Mouse (Mus musculus) midbrain, embryonic 11.5 days (tissue): ENCODE data around the gene Dcaf7. TPM values are rescaled to one million over a fixed set of nuclear protein-coding genes. Genes with fewer than 3 reads are reported as not detected.

Experiments used
- ATAC-seq: fragments of 200-750 bp; cut with Nextera tagmentation; 2 replicates; pipeline ENCODE4 v1.8.0; 2017; ENCODE audit warnings: moderate TSS enrichment, moderate library complexity; ENCODE audit not compliant: low FRiP score
- DNase-seq: peaks from one replicate; pipeline ENCODE4 v3.0.0; 2015; ENCODE audit warnings: low spot score; ENCODE audit errors: missing footprints
- H3K27ac ChIP-seq: fragments of 300-500 bp; sonication (generic); 2 replicates; pipeline ENCODE4 v1.5.1; 2014; ENCODE audit warnings: low read depth, low read length
- H3K27me3 ChIP-seq: fragments of 300-500 bp; sonication (generic); 2 replicates; pipeline ENCODE4 v1.6.1; 2014; ENCODE audit warnings: mild to moderate bottlenecking, low read length, moderate library complexity, mixed read lengths; ENCODE audit not compliant: control insufficient read depth, insufficient read depth
- H3K36me3 ChIP-seq: fragments of 300-500 bp; sonication (generic); 2 replicates; pipeline ENCODE4 v1.6.1; 2014; ENCODE audit warnings: mild to moderate bottlenecking, low read length, moderate library complexity, mixed read lengths; ENCODE audit not compliant: control insufficient read depth, insufficient read depth
- H3K4me1 ChIP-seq: fragments of 300-500 bp; sonication (generic); 2 replicates; pipeline ENCODE4 v1.6.1; 2014; ENCODE audit warnings: low read length; ENCODE audit not compliant: control insufficient read depth, insufficient read depth
- H3K4me2 ChIP-seq: fragments of 300-500 bp; sonication (generic); 2 replicates; pipeline ENCODE4 v1.6.1; 2014; ENCODE audit warnings: mild to moderate bottlenecking, moderate library complexity
- H3K4me3 ChIP-seq: fragments of 300-500 bp; sonication (generic); 2 replicates; pipeline ENCODE4 v1.5.1; 2014; ENCODE audit warnings: low read depth, low read length
- H3K9ac ChIP-seq: fragments of 300-500 bp; sonication (generic); 2 replicates; pipeline ENCODE4 v1.6.1; 2014; ENCODE audit warnings: low read length
- H3K9me3 ChIP-seq: fragments of 300-500 bp; sonication (generic); 2 replicates; pipeline ENCODE4 v1.6.1; 2016; ENCODE audit warnings: low read length; ENCODE audit not compliant: control insufficient read depth
- WGBS: fragments of 180-500 bp; shearing (Covaris S2); extraction: QIAGEN DNeasy Blood & Tissue Kit; methylation state at CpG from one replicate; pipeline ENCODE4 v1.1.7; 2014; 5-methylcytosine and 5-hydroxymethylcytosine counted together
- polyA plus RNA-seq: library from polyadenylated mRNA; unstranded; fragments of >200 nt; fragmentation: Nextera tagmentation; extraction: Ambion mirVana; gene quantifications from 2 replicates; pipeline ENCODE4 v1.2.1, GENCODE M21; 2014

The Dcaf7 gene
- polyA plus RNA-seq, 1 experiment from 2014 or later, result 76.1 TPM

- no peak for ATAC-seq
Observed at GRCm38 (mm10) chr11:106055341-106055740, 18.7 kb downstream of the Dcaf7 start.

GRCm38 (mm10) chr11:106056819-106057491 lies 20.3 kb downstream of the Dcaf7 start:
- WGBS, result 94% methylated on average over 8 of the region's 8 CpGs
- Histone ChIP-seq H3K27me3 (no peaks in the 10 kb centered on the region), H3K27ac (no peak overlapping the region), H3K4me1 (no peaks in the 10 kb centered on the region), H3K9me3 (no peaks in the 10 kb centered on the region), H3K4me3 (no peak overlapping the region), H3K4me2 (no peak overlapping the region), H3K9ac (no peak overlapping the region), H3K36me3 (peaks cover 15% of the 10 kb centered on the region)
- DNase-seq (no peak), ATAC-seq (no peak)

More at GRCm38 (mm10) chr11:106055341-106055740, 18.7 kb downstream of the Dcaf7 start:
- H3K27ac ChIP-seq, result no peak overlapping the region
- peaks cover 22% of the 10 kb centered on the region for H3K36me3 ChIP-seq
- H3K9ac ChIP-seq, result no peak overlapping the region
- no peak for DNase-seq
- no peaks in the 10 kb centered on the region for H3K4me1 ChIP-seq
- no peaks in the 10 kb centered on the region for H3K27me3 ChIP-seq
- H3K4me2 ChIP-seq, result no peak overlapping the region
- no peak overlapping the region for H3K4me3 ChIP-seq
- 92% methylated on average over 6 of the region's 6 CpGs for WGBS
- no peaks in the 10 kb centered on the region for H3K9me3 ChIP-seq

- Histone ChIP-seq H3K4me3 (no peak overlapping the region), H3K36me3 (peaks cover 11% of the 10 kb centered on the region; the same call in 1 of the 2 replicates), H3K4me1 (no peaks in the 10 kb centered on the region), H3K27ac (no peak overlapping the region), H3K4me2 (no peak overlapping the region), H3K9ac (no peak overlapping the region), H3K27me3 (no peaks in the 10 kb centered on the region), H3K9me3 (no peaks in the 10 kb centered on the region)
- 86% methylated on average over 8 of the region's 8 CpGs for WGBS
- DNase-seq (no peak), ATAC-seq (no peak)
Observed at GRCm38 (mm10) chr11:106058020-106058419, 21.3 kb downstream of the Dcaf7 start.

GRCm38 (mm10) chr11:106060549-106060948 lies 23.9 kb downstream of the Dcaf7 start:
- 93% methylated on average over 1 of the region's 1 CpGs for WGBS
- no peaks in the 10 kb centered on the region for H3K36me3 ChIP-seq
- no peaks in the 10 kb centered on the region for H3K4me1 ChIP-seq
- no peak overlapping the region for H3K4me3 ChIP-seq
- H3K27me3 ChIP-seq, result no peaks in the 10 kb centered on the region
- ATAC-seq, result no peak
- DNase-seq, result no peak
- no peak overlapping the region for H3K27ac ChIP-seq
- H3K9me3 ChIP-seq, result no peaks in the 10 kb centered on the region
- H3K4me2 ChIP-seq, result no peak overlapping the region
- no peak overlapping the region for H3K9ac ChIP-seq

GRCm38 (mm10) chr11:106061311-106061710 lies 24.6 kb downstream of the Dcaf7 start:
- no peak overlapping the region for H3K27ac ChIP-seq
- no peak overlapping the region for H3K4me2 ChIP-seq
- H3K9ac ChIP-seq, result no peak overlapping the region
- no peaks in the 10 kb centered on the region for H3K27me3 ChIP-seq
- ATAC-seq, result no peak
- no peaks in the 10 kb centered on the region for H3K4me1 ChIP-seq
- 83% methylated on average over 1 of the region's 1 CpGs for WGBS
- H3K9me3 ChIP-seq, result no peaks in the 10 kb centered on the region
- no peaks in the 10 kb centered on the region for H3K36me3 ChIP-seq
- DNase-seq, result no peak
- H3K4me3 ChIP-seq, result no peak overlapping the region

GRCm38 (mm10) chr11:106063756-106064155 lies 27.1 kb downstream of the Dcaf7 start:
- H3K27me3 ChIP-seq, result no peaks in the 10 kb centered on the region
- H3K4me1 ChIP-seq, result peaks cover 5% of the 10 kb centered on the region; the same call in 1 of the 2 replicates
- H3K9ac ChIP-seq, result no peak overlapping the region
- H3K9me3 ChIP-seq, result no peaks in the 10 kb centered on the region
- no peak overlapping the region for H3K27ac ChIP-seq
- 82% methylated on average over 5 of the region's 5 CpGs for WGBS
- DNase-seq (no peak), ATAC-seq (no peak)
- no peak overlapping the region for H3K4me2 ChIP-seq
- H3K36me3 ChIP-seq, result no peaks in the 10 kb centered on the region
- no peak overlapping the region for H3K4me3 ChIP-seq

- Histone ChIP-seq H3K9me3 (no peaks in the 10 kb centered on the region), H3K36me3 (no peaks in the 10 kb centered on the region), H3K27ac (no peak overlapping the region), H3K4me3 (peak overlapping the region; percentile 80), H3K4me2 (peak overlapping the region; percentile 88), H3K9ac (peak overlapping the region; percentile 73), H3K27me3 (no peaks in the 10 kb centered on the region), H3K4me1 (peaks cover 5% of the 10 kb centered on the region; the same call in 1 of the 2 replicates)
- 48% methylated on average over 18 of the region's 18 CpGs for WGBS
- DNase-seq, result no peak
- ATAC-seq, result no peak
Observed at GRCm38 (mm10) chr11:106065073-106065922, 28.6 kb downstream of the Dcaf7 start.

GRCm38 (mm10) chr11:106065923-106066571 lies 29.4 kb downstream of the Dcaf7 start, which contains the start of gene Taco1:
Gene Taco1 (plus strand): TSS chr11:106066061.
- ATAC-seq (peak; percentile 97), DNase-seq (peak; percentile 98)
- Histone ChIP-seq H3K9me3 (no peaks in the 10 kb centered on the region), H3K27ac (peak within 1 kb of the TSS; percentile 41; the same call in 1 of the 2 replicates), H3K4me1 (peaks cover 5% of the 10 kb centered on the region; the same call in 1 of the 2 replicates), H3K4me3 (peak within 1 kb of the TSS; percentile 80), H3K27me3 (no peaks in the 10 kb centered on the region), H3K4me2 (peak within 1 kb of the TSS; percentile 88), H3K9ac (peak within 1 kb of the TSS; percentile 73), H3K36me3 (no peaks in the 10 kb centered on the region)
- WGBS, result under 1% methylated on average over 49 of the region's 49 CpGs
